Mouse (Mus musculus) bone marrow, adult 2 months (tissue): ENCODE results near the gene Cnksr3.

Source experiments
- CTCF ChIP-seq: fragments of 200-500 bp; IDR thresholded peaks from 2 replicates; pipeline ENCODE4 v1.5.1; 2011; ENCODE audit warnings: low read length, control low read depth; ENCODE audit not compliant: control insufficient read depth, insufficient read depth
- POLR2A ChIP-seq: fragments of 200-500 bp; IDR thresholded peaks from 2 replicates; pipeline ENCODE4 v1.6.1; 2011; ENCODE audit warnings: low read depth, mild to moderate bottlenecking, control low read depth, low read length, borderline replicate concordance; ENCODE audit not compliant: control insufficient read depth

DNA sequence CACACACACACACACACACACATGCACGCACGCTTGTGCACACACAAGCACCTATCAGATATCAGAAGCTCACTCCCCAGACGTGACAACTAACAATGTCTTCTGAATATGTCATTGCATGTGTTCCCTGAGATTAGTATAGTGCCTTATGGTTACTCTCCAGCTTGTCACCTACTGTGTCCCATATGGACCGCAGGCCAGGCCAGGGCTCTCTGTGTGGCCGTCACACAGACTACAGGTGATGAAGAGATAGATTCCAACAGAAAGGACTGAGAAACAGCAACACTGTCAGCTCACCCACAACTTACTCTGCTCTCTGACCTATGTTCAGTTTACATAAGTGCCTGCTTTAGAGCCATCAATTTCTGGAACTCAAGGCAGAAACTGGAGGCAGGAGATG, 57.2 kb downstream of the Cnksr3 start:
- TF ChIP-seq CTCF (no peak), POLR2A (no peak)
